Mouse (Mus musculus): ENCODE results near the gene Arhgap18.

Gene Arhgap18

DNA sequence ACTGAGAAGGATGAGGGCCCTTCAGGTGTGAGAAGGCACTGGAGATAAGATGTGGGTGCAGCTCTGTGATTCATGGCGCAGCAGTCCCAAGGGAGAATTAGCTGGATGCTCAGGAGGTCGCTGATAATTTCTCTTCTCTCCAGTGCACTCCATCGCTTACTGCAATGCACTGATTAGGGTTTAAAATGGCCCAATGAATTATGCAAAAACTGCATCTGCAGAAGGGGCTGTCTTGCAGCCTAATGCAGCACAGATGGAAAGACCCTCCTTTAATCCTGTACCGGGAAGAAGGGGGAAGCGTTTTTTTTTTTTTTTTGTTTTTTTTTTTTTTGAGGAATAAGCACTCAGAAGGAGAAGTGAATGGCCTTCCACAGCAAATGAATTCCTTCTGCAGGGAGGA lies 74.1 kb downstream of the Arhgap18 start:
- no peak for DNase-seq (ENCODE audit: low read depth in 1 of 2, low spot score in 2 of 2)

DNA sequence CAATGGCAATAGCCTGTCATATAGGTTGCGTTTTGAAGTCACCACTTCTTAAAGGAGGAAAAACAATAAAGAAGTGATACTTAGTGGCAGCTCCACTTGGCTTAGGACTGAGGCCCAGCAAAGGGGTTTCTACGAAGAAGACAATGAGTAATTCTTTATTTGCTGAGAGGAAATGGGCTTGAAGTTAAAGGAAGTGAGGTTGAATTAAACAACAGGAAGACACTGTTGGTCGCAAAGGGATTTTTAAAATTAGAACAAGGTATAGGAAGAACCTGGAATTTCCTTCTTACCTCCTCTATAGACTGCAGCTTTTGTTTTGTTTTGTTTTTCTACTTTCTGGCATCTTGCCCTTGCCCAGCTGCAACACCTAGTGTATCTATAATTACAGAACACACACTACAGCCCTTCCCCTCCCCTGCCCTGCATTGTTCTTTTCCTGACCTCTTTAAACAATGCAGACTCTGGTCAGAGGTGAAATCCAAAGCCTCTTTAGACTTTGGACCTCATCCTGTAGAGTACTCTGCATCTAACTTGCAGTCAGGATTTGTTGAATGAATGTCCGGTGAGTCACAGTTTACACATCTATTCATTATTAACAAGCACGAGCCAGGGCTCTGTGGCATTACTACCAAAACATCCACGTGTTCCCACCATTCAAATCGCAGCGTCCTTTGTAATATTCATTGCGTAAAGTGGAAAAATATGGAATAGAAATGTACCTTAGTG lies 75.4 kb downstream of the Arhgap18 start:
- DNase-seq (ENCODE audit: low read depth in 1 of 2, low spot score in 2 of 2): no peak

DNA sequence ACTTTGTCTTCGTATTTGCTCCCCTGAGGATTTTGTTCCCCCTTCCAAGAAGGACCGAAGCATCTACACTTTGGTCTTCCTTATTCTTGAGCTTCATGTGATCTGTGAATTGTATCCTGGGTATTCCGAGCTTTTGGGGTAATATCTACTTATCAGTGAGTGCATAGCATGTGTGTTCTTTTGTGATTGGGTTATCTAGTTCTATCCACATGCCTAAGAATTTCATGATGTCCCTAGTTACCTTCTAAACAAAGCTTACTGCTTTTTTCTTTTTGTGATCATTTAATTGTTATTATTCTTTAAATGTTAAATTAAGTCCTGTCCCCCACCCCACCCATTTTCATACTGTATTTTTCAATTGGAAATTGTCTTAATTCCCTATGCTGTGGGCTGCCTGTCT lies 78.8 kb downstream of the Arhgap18 start:
- no peak for DNase-seq (ENCODE audit: low read depth in 1 of 2, low spot score in 2 of 2)

DNA sequence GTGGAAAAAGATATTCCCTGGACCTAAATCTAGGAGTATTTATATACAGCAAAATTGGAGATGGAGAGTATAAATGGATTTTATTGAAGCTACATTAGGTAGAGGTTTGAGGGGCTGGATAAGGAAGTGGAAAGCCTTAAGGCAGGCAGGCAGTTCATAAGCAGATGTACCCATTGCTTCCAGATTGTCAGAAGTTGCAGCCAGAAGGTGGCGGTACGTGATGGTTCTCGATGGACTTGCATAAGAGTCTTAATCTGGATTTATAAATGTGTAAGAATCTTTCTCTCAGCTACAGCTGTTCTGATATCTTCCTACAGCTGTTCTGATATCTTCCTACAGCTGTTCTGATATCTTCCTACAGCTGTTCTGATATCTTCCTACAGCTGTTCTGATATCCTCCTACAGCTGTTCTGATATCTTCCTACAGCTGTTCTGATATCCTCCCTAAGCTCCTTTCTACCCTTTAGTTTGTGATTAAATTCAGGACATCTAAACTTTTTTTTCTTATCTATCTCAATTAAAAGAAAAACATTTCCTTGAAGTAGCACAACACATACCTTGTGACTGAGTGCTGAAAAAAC lies 79.5 kb downstream of the Arhgap18 start:
- DNase-seq (ENCODE audit: low read depth in 1 of 2, low spot score in 2 of 2): no peak

DNA sequence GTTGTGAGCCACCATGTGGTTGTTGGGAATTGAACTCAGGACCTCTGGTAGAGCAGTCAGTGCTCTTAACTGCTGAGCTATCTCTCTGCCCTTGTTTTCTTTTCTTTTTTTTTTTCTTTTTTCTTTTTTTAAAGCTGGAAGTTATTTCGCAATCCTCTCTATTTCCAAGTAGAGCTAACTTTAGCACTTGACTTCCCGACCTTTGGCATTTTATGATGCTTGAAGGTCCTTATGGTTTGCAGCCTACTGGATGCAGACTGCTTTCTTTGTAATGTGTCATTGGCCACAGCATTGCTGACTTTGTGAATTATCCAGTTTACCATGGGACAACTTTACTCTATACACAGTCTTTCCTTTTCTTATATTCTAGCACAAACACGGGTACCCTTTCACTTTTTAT lies 80.2 kb downstream of the Arhgap18 start:
- no peak for DNase-seq (ENCODE audit: low read depth in 1 of 2, low spot score in 2 of 2)

DNA sequence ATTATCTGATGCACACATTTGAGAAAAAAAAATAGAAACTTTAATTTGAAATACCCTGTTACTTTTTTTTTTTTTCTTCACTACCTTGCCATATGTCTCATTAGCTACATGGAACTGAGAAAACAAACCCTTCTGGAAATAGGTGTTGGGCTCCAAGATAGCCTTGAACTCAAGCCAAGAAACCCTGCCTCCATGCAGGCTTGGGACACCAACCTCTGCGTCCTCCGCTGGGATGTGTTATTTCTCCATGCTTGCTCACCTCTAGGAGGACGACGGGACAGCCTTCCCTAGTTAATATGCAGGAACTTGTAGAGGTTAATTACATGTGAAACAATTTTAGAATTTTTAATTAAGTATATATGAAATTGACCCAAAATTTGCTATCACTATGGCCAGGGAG lies 96.1 kb downstream of the Arhgap18 start:
- DNase-seq (ENCODE audit: low read depth in 1 of 2, low spot score in 2 of 2): no peak

DNA sequence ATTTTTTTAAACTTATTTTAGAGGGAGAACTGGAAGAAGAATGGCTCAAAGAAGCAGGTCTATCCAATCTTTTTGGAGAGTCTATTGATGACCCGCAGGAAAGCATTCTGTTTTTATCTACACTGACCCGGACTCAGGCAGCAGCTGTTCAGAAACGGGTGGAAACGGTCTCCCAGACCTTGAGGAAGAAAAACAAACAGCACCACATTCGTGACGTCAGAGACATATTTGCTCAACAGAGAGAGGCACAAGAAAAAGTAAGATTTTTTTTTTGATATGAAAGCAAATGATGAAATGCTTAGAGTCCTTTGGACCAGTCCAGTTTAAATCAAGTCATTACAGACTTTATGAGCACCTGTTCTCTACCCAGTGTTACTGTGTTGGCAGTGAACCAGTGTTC lies 96.6 kb downstream of the Arhgap18 start:
- no peak for DNase-seq (ENCODE audit: low read depth in 1 of 2, low spot score in 2 of 2)

DNA sequence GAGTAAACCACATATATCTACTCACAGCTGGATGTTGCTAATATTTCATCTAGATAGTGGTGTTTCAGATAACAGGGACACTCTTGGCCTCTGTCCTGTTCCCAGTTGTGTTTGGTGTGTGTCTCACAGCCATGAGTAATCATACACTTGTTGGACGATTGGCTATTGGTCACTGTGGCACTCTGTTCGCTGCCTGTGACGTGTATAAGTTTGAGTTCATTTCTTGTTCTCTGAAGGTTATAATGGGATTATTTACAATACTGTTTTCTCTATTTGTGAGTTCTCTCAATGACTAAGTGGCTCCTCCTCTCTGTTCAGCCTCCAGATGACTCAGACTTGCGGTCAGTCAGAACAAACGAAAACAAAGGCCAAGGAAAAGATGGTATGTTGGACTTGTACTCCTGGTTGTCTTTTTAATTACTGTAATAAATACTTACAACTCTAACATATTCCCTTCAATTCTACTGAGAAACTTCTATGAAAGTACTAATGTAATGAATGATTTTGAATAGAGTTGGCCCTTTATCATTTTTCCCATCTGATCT lies 101.4 kb downstream of the Arhgap18 start:
- DNase-seq (ENCODE audit: low read depth in 1 of 2, low spot score in 2 of 2): no peak

DNA sequence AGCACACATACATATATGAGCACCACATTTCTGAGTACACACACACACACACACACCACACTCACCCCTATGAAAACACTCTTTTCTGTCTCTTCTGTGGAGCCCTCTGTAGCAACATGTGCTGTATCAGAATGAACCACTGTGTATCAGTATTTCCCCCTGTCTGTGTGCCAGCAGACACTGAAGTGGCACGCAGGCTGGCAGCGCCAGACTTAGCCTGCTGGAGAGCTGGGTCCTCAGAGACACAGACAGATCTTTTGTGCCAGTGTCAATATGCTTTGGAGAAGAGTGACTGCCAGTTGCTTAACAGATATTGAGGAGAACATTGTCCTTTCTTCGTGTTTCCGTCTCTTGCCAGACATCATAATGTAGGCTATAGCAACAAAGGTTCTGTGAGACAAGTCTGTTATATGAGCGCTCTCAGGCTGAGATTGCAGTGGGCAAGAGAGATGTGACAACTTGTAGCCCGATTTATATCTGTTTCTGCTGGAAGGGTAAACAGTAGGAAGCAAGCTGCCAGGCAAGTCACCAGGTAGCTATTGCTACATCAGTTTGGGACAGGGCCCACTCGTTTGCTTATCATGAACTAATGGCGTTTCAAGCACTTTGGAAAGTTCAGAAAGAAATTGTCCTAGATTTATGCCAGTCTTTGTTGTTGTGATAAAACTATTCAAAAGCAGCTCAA lies 102.8 kb downstream of the Arhgap18 start:
- DNase-seq (ENCODE audit: low read depth in 1 of 2, low spot score in 2 of 2): no peak

DNA sequence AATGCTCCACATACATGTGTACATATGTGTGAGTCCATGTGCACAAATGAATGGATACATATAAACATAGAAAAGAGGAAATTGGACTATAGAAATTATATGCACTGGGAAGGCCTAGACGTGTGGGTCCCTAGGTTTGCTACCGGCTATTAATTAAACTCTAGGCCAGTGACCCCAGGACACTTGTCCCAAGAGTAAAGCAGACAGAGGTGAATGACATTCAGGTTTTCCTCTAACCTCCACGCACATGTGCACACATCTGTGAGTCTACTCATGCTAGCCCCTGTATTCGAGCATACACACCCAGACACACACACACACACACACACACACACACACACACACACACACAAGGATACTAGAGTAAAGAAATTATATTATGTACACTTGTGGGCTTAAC lies 104.4 kb downstream of the Arhgap18 start:
- DNase-seq (ENCODE audit: low read depth in 1 of 2, low spot score in 2 of 2): no peak

DNA sequence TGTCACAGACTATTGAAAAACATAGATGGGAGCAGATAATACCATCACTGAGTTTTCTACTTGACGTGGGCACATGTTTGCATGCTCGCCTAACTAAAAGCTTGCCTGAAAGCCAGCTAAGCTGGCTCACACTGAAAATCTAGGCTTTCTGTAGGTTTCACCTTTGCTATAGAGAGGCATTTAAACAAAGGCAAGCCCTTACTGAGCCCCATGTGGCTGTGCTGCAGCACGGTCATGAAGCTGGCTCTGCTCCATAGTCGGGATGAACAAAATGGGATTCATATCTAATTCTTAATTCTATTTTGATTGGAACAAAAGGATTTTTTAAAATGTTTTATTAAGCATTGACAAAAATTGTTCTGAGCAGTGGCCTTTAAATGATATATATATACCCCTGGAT lies 105.3 kb downstream of the Arhgap18 start:
- DNase-seq (ENCODE audit: low read depth in 1 of 2, low spot score in 2 of 2): no peak

DNA sequence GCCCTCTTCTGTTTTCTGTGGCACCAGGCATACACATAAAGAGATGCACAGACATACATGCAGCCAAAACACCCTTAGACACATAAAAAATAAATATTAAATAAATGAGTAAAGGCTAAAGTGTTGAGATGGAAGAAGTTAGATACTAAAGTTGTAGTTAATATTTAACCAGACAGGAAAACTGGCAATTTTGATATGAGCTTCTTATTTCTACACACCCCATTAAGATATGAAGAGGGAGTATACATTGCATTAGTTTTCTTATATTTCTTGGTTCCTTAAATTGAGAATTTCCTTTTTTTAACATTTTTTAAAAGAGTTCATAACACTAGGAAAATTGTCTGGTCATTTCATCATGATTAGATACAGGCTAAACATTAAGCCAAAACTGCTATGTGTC lies 108.0 kb downstream of the Arhgap18 start:
- DNase-seq (ENCODE audit: low read depth in 1 of 2, low spot score in 2 of 2): no peak

DNA sequence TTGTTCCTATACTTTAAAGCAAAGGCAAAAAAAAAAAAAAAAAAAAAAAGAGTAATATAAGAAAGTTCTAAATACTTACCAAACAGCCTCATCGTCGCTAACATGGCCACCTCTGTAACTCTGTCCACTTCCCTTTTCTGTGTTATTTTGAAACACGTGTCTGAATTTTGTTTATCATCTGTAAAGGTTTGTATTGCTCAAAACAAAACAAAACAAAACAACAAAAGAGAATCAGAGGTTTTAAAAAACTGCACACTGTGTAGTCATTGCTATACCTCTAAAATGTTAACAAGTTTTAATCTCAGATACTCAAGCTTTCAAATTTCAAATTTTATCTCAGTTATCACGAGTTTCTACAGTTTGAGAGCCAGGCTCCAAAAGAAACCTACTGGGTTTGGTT lies 109.0 kb downstream of the Arhgap18 start:
- DNase-seq (ENCODE audit: low read depth in 1 of 2, low spot score in 2 of 2): no peak

DNA sequence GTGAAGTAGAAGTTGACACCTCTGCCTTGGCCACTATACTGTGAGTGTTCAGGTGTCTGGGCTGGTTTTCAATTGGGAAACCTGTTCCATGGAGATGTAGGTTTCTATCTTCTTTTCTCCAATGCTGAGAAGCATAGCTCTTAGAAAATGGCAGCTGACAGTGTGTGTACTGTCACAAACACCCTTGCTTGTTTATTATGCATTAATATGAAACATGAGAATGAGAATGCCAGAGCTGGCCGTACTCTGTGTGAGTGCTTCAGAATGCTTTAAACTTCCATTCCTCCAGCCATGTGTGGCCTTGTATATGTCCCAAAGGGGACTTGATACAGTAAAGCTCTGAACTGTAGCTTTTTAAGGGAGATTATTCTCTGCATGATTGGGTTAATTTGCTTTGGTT lies 110.8 kb downstream of the Arhgap18 start:
- no peak for DNase-seq (ENCODE audit: low read depth in 1 of 2, low spot score in 2 of 2)

DNA sequence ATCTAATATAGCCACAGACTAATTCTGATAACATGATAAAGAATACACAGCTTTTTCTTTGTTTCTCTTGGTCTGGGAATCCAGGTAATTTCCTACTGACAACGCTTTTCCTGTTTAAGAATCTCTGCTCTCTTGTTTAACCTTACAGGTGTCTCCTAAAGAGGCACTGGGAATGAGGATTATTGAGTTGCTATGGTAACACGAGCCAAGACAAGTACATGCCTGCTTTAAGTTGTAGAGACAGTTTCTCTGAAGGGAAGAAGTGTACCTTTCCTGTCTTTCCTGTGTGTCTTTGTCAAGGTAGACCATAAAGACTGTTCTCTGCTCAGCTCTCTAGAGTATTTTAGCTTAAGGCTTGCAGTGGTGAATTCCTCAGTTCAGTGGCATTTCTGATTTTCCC lies 117.6 kb downstream of the Arhgap18 start:
- no peak for DNase-seq (ENCODE audit: low read depth in 1 of 2, low spot score in 2 of 2)

DNA sequence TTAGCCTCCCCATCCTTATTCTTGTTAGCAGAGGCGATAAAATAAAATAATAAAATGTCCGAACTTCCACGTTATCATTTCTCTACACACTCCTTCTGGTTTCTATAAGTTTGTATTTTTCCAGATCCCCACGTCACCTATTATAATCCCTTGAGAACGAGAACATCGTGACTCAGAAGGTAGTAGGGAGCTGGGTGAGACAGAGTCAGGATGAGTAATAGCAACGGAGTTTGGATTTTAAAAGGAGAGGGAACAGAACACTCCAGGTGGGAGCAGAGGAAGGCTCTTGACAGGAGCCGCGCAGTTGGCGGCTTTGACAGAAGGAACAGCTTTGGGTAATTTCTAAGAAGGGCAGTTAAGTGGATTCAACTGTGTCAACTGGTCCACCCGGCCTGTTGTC lies 124.1 kb downstream of the Arhgap18 start:
- DNase-seq (ENCODE audit: low read depth in 1 of 2, low spot score in 2 of 2): no peak

DNA sequence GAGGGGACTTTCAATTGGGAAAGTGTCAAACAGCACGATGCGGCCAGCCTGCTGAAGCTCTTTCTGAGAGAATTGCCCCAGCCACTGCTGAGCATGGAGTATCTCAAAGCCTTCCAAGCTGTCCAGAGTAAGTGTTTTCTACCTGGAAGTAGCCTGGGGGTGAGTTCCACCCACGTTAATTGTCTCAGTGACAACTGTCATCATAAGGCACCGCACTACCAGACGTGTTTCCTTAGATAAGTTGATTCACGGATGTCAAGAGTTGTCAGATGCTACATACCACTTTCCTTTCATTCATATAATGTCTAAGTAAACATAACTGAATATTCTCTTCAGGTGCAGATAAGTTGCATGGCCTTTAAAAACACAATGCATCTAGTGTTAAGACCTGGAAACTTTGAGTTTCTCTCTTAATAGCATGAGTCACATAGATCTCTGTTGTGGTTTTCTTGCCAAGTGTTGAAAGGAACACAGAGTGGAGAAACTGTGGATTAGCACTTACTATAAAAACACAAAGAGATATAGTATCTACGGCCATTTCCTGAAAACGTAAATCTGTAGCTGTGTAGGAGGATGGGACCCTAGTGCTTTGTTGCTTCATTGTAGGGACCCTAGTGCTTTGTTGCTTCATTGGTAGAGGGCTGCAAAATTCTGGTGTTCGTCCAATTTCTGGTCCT lies 125.8 kb downstream of the Arhgap18 start:
- DNase-seq (ENCODE audit: low read depth in 1 of 2, low spot score in 2 of 2): no peak

DNA sequence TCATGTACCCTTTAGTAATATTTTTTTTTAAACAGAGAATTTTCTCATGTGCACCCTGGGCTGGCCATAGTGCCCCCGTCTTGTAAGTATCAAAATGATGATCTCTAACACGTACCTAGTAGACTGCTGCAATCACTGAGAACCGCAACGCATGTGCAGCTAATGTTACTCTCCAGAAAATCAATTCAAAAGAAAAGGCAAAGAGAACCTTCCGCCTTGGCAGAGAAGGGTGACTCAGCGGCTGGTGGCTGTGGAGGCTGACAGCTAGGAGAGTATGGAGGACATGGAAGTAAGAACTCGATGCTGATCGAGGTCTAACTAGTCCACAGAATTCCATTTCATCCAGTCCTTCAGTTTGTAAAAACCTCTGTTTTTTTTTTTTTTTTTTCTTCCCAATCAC lies 131.7 kb downstream of the Arhgap18 start:
- no peak for DNase-seq (ENCODE audit: low read depth in 1 of 2, low spot score in 2 of 2)

DNA sequence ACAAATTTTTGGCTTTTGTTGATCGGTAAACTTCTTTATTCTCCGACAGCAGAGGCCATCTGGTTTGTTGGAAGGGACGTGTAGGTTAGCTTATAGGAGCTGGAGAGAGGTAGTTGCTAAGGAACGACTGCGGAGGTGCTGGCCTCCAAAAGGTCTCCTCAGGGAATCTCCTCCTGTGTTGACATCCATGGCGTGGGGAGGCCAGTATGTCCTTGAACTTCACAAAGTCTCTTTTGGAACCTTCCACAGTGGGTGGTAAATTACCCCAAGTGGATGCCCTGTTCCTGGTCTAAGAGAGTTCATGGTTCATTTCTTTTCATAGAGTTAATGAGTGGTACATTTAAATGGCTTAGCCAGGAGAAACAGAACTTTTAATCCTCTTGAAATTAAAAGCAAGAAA lies 136.0 kb downstream of the Arhgap18 start:
- DNase-seq (ENCODE audit: low read depth in 1 of 2, low spot score in 2 of 2): no peak

DNA sequence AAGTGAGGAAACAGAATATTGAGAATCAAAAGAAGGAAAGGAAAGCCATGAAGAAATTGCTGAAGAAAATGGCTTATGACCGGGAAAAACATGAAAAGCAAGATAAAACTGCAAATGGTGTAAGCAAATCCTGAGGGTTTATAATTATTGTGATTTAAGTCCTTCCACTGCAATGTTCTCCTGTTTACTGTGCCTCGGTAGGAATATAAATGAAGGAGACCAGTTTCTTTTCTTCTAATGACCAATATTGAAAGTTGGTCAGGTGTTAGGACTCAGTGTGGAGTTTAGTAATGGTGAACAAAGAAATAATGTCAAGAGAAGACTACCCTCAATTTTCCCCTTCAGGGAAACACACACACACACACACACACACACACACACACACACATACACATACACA lies 136.5 kb downstream of the Arhgap18 start:
- DNase-seq (ENCODE audit: low read depth in 1 of 2, low spot score in 2 of 2): no peak

DNA sequence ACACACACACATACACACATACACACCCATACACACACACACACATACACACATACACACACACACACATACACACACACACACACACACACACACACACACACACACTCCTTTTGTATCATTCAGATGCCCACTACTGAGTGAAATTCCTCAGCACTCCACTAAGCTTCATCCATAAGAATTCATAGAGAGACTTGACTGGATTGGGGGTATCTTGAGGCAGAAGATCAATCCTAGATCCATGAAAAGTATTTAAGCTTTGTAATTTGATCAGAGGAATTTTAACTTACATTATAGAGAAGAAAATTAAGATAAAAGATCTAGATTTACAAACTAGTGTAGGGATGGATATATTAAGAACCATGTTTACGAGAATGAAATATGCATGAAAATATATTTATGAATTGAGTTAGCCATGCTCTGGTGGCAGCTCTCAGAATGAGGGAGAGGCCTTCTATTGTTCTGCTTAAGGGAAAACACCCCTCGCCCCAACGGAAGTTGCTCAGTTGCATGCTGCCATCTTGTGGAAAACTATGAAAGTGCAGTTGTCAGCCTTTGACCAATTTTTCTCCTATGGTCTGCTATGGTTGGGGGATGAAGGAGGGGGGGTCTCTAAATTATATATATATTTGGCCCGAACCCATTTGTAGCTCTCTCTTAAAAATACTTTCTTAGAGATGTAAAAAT lies 137.2 kb downstream of the Arhgap18 start:
- peak; percentile 0 to 20 for DNase-seq (ENCODE audit: low read depth in 1 of 2, low spot score in 2 of 2)
